Mouse (Mus musculus) kidney, adult 2 months (tissue): ENCODE results near the gene Gast. TPM values are rescaled to one million over a fixed set of nuclear protein-coding genes. Genes with fewer than 3 reads are reported as not detected.
A peak's percentile ranks its signal among the peaks of the same experiment; 100 is the strongest.

Experiments used
- DNase-seq: peaks from one replicate; pipeline ENCODE4 v3.0.0; 2021
- H3K27ac ChIP-seq: fragments of 200-500 bp; 2 replicates; pipeline ENCODE4 v1.5.1; 2012; ENCODE audit warnings: low read depth, low read length, control low read depth, inconsistent platforms; ENCODE audit not compliant: insufficient read depth
- H3K27me3 ChIP-seq: fragments of 200-500 bp; replicated peaks from 2 replicates; pipeline ENCODE4 v1.6.1; 2012; ENCODE audit warnings: mild to moderate bottlenecking, moderate library complexity, low read length, inconsistent platforms; ENCODE audit not compliant: control insufficient read depth, insufficient read depth
- H3K36me3 ChIP-seq: fragments of 200-500 bp; 2 replicates; pipeline ENCODE4 v1.6.1; 2012; ENCODE audit warnings: mild to moderate bottlenecking, moderate library complexity, low read length, inconsistent platforms; ENCODE audit not compliant: control insufficient read depth, insufficient read depth
- H3K4me1 ChIP-seq: fragments of 200-500 bp; 2 replicates; pipeline ENCODE4 v1.6.1; 2011; ENCODE audit warnings: low read length; ENCODE audit not compliant: control insufficient read depth, insufficient read depth
- H3K4me3 ChIP-seq: fragments of 200-500 bp; 2 replicates; pipeline ENCODE4 v1.5.1; 2011; ENCODE audit warnings: mild to moderate bottlenecking, low read depth, low read length, control low read depth; ENCODE audit not compliant: insufficient read depth
- CTCF ChIP-seq: fragments of 200-500 bp; conservative IDR thresholded peaks from 2 replicates; pipeline ENCODE4 v1.5.1; 2011; ENCODE audit warnings: low read depth, mild to moderate bottlenecking, control low read depth, low read length, moderate library complexity, mixed read lengths; ENCODE audit not compliant: insufficient read depth, insufficient read length
- POLR2A ChIP-seq: fragments of 200-500 bp; IDR thresholded peaks from one replicate; pipeline ENCODE4 v1.6.1; 2011; ENCODE audit warnings: low read depth, low read length, control low read depth
- WGBS: fragments of 180-500 bp; shearing (Covaris S2); methylation state at CpG from one replicate; pipeline ENCODE4 v1.1.7; 2018; 5-methylcytosine and 5-hydroxymethylcytosine counted together
- polyA plus RNA-seq: library from polyadenylated mRNA; depleted of rRNA; stranded (reverse); fragments of >200 nt; gene quantifications from 2 replicates; pipeline ENCODE4 v1.2.3, GENCODE M21; 2012

Gene Gast
- polyA plus RNA-seq, 1 experiment, result not detected

DNA sequence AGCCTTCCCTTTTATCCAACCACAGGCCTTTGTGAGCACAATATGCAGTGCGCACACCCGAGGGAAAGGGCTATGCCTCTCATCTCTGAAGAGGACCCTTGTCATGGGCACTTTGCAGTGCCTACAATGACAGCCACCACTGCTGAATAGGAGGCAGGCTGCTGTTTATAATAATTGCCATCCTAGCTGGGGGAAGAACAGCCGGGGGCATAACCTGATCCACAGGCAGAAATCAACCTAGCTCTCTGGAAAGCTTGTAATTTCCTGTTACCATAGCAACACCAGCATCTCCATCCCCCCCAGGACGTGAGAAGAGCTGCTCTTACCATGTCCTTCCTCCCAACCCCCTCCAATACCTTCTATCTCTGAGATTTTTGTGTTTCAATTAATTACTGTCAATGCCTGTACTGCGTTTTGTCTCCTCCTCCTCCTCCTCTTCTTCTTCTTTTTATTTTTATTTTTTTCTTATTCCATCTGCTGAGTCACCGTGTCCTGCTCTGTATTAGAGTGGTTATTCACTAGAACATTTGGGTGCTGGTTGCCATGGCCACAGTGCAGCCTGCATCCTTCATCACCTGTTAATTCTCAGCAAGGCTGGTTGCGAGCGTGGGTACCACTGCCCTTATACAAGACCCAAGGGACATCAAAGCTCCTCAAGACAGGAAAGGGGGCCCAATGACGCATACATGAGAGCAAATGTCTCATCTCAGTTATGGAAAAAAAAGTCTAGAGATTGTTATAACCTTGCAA lies 1.3 kb upstream of the Gast start:
- H3K4me1 ChIP-seq, result no peaks in the 10 kb centered on the region
- H3K4me3 ChIP-seq, result no peak overlapping the region
- no peak for DNase-seq
- H3K27ac ChIP-seq, result no peak overlapping the region
- WGBS, result 66% methylated on average over 9 of the region's 9 CpGs
- H3K36me3 ChIP-seq, result no peaks in the 10 kb centered on the region
- TF ChIP-seq CTCF (no peak), POLR2A (no peak)
- no peaks in the 10 kb centered on the region for H3K27me3 ChIP-seq

DNA sequence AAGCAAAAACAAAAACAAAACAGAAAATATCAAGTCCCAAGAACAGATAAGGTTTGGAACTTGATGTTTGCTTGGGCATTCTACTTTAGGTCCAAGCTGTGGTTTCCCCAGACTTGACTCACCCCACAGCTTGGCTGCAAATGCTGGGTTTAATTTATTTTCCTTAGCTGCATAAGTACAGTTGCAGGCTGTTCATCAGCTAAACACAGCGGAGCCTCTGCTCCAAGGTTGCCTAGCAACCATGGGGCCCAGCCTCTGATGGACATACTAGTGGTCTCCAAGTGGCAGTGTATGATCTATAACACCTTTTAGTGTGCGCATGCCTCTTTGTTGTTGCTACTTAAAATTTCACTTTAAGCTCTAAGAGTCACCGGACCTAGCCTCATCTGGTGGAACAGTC lies 1.5 kb downstream of the Gast start:
- DNase-seq, result no peak
- Histone ChIP-seq H3K4me1 (no peaks in the 10 kb centered on the region), H3K4me3 (no peak overlapping the region), H3K36me3 (no peaks in the 10 kb centered on the region), H3K27ac (no peak overlapping the region), H3K27me3 (no peaks in the 10 kb centered on the region)
- no peak for TF ChIP-seq CTCF
- TF ChIP-seq POLR2A, result no peak
- 65% methylated on average over 3 of the region's 3 CpGs for WGBS

DNA sequence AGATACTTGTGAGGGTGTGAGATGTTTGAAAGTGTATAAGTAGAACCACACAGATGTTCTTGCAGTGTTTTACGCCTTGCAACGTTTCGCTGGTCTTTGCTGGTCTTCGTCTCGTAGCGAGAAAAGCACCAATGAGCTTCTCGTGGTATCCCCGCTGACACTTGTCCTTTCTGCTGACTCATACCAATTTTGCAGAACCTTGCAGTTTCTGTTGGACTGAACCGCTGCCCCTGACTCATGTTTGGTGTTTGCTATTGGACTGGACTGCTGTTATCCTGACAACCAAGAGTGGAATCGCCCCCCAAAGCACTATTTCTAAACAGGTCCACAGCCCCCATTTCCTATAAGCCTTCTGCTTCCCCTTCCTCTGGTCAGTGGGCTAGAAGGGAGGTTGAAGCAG lies 10.1 kb downstream of the Gast start:
- WGBS, result 88% methylated on average over 10 of the region's 10 CpGs
- Histone ChIP-seq H3K4me3 (no peak overlapping the region), H3K4me1 (no peaks in the 10 kb centered on the region), H3K27ac (no peak overlapping the region), H3K27me3 (no peaks in the 10 kb centered on the region), H3K36me3 (no peaks in the 10 kb centered on the region)
- TF ChIP-seq CTCF (no peak), POLR2A (no peak)
- DNase-seq, result no peak

DNA sequence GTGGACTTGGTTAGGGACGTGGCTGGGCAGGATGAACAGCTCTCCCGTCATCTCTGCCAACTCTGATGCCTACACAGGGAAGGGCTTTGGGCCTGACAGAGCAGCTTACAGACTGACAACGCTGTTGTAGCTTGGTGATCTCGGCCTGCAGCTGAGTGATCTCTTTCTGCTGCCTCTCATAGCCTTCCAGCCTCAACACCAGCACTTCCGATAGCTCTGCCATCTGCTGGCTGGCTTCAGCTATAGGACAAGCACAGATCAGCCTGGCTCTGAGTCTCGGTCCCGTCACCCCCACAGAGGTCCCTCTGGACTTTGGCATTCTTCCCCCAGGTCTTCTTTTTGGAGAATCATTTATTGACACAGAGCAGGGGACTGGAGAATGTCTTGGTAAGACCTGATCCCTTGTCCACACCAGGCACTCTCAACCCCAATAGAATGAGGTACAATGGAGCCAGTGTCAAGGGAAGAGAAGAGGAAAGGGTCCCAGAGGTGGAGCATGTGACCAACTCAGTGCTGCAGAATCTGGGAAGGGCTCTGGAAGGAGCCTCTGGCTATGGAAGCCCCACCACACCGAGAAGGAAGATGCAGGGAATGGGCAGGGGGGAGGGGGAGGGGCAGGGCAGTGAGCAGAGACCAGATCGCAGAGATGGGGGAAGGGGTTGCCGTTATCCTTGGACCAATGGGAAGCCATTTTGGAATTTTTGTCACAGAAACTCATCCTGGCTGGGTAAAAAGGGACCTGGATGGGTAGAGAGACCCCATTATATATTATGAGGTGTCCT lies 18.1 kb downstream of the Gast start:
- Histone ChIP-seq H3K27ac (no peak overlapping the region), H3K4me1 (no peaks in the 10 kb centered on the region), H3K4me3 (no peak overlapping the region), H3K27me3 (no peaks in the 10 kb centered on the region), H3K36me3 (no peaks in the 10 kb centered on the region)
- TF ChIP-seq POLR2A, result no peak
- TF ChIP-seq CTCF, result peak; percentile 64
- peak; percentile 36 for DNase-seq
- 41% methylated on average over 10 of the region's 10 CpGs for WGBS

DNA sequence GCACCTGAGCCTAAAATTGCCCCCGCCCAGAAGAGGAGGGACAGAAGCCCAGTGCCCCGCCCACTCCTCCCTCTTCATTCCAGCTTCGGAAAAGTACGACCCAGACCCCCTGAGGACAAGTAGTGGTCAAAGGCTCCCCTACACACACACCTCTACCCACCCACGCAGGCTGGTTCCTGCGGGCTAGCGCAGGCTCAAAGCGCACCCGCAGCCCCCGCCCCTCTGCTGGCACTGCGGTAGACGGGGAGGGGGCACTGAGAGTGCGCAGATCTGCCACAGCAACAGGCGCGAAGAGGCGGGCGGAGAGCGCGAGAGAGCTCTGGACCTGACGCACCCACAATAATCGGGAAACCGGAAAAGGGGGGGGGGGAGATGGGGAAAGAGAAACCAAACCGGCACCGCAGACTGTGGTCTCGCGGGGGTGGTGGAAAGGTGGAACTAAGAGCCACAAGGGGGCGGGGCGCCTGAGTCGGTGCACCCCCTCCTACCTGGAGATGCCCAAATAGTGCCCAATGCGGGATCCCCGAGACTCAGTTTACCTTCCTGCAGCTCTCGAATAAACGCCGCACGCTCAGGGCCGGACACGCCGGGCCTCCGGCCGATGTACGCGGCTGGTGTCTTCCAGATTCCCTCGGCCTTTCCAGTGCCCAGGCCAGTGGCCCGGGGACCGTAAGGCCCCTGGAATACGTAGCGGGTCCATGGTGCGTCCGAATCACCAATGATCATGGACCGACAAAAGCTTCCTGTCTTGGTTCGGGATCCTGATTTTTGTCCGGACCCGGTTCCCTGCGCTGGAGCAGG lies 21.1 kb downstream of the Gast start:
- peak; percentile 41 for DNase-seq
- no peaks in the 10 kb centered on the region for H3K36me3 ChIP-seq
- 1% methylated on average over 54 of the region's 54 CpGs for WGBS
- no peak for TF ChIP-seq POLR2A
- no peak for TF ChIP-seq CTCF
- H3K4me1 ChIP-seq, result no peaks in the 10 kb centered on the region
- peak overlapping the region; percentile 77 for H3K4me3 ChIP-seq
- H3K27me3 ChIP-seq, result no peaks in the 10 kb centered on the region
- no peak overlapping the region for H3K27ac ChIP-seq

DNA sequence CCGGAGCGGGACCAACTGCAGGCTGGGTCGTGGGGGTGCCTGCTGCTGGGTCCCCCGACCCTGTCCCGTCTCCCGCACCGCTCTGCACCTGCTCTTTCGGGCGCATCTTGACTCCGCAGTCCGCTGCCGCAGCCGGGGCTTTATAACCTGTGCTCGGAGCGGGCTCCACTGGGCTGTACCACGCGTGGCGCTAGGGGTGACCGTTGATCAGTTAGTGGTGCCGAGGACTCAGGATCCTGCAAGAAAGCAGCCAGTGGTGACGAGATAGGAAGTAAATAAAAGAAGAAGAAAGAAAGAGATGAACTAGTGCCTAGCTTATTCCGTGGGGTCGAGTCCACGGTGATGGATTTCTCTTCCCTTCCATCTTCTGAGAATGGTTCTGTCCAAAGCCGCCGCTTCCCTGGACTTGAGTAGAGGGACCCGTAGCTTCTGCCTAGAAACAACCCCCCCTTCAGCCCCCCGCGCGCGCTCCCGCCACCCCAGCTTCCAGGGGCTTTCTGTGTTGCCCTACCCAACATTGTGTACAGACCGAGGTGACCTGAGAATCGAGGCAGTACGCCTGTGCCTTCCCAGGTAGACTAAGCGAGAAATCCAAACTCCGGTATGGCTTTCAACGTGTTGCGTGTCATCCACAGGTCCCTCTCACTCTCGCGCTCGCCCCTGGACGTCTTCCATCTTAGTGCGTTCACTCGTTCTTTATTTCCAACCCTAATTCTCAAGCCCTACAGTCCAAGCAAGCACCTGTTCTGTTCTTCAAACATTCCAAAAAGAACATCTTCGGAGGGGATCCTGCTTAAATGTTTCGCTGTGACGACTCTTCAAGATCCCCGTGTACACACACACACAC lies 22.0 kb downstream of the Gast start, which contains the start of gene Hap1:
Gene Hap1, minus strand, starts transcription at position 157 of the 847 bp plus-strand sequence.
- TF ChIP-seq POLR2A (no peak), CTCF (no peak)
- Histone ChIP-seq H3K4me3 (peak within 1 kb of the TSS; percentile 77), H3K27me3 (no peaks in the 10 kb centered on the region), H3K27ac (no peak within 1 kb of the TSS), H3K36me3 (no peaks in the 10 kb centered on the region), H3K4me1 (no peaks in the 10 kb centered on the region)
- peak; percentile 73 for DNase-seq
- 2% methylated on average over 49 of the region's 49 CpGs for WGBS
